Mouse (Mus musculus) CH12.LX (cell line): Measurements from ENCODE around the gene Gm45837.

Experiments
- ETS1 ChIP-seq: conservative IDR thresholded peaks from 2 replicates; pipeline ENCODE4 v1.6.1; 2012; ENCODE audit warnings: low read depth, mild to moderate bottlenecking, inconsistent platforms, low read length, improper control_type of control experiment, moderate library complexity
- POLR2A ChIP-seq: IDR thresholded peaks from 2 replicates; pipeline ENCODE4 v1.6.1; 2011; ENCODE audit warnings: low read depth, mild to moderate bottlenecking, improper control_type of control experiment, low read length

GRCm38 (mm10) chr7:101410267-101410936 is at the start of gene Gm45837:
- TF ChIP-seq ETS1 (no peak), POLR2A (no peak)
